In the genomic region with DNA sequence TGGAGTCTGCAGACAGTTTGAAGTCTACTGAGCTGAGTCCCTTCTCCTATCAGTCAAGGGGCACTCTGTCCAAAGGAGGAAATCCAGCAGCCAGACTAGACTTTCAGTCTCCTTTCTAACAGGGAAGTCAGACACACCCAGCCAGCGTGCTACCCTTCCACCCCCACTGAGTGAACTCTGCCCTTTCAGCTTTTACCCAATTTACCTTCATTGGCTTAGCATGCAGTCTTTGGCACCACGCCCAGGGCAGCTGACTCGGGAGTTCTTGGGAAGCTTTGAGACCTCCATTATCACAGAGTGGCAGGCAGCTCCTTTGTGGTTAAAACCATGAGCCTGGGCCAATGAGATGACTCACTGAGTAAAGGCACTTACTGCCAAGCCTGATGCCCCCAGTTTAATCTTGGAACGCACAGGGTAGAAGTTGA, we compare ENCODE assay signal across 8 mouse cellular contexts.
DNase-seq lines count a peak whose midpoint lies in the region; ATAC-seq lines count a peak whose summit lies in the region.

No protein-coding gene starts in this region.

- H3K27me3 ChIP-seq in embryonic facial prominence, embryonic 10.5 days (replicated peaks; ENCODE audit: low read depth, poor library complexity, severe bottlenecking): no peaks in the 10 kb centered on the region
- H3K27me3 ChIP-seq in heart, embryonic 16.5 days (ENCODE audit: control insufficient read depth, insufficient read depth, low read length): no peaks in the 10 kb centered on the region
- H3K27me3 ChIP-seq in stomach, embryonic 15.5 days (replicated peaks): no peaks in the 10 kb centered on the region

- no peaks in the 10 kb centered on the region for H3K36me3 ChIP-seq in embryonic facial prominence, embryonic 10.5 days (replicated peaks)
- H3K36me3 ChIP-seq in heart, embryonic 16.5 days (ENCODE audit: control insufficient read depth, insufficient read depth): no peaks in the 10 kb centered on the region
- H3K36me3 ChIP-seq in stomach, embryonic 15.5 days: no peaks in the 10 kb centered on the region

- peak overlapping the region; percentile 48 for H3K27ac ChIP-seq in embryonic facial prominence, embryonic 10.5 days (replicated peaks)
- peak overlapping the region; percentile 72 for H3K27ac ChIP-seq in heart, embryonic 16.5 days (ENCODE audit: low read length)
- H3K27ac ChIP-seq in stomach, embryonic 15.5 days: peak overlapping the region; percentile 82

- H3K4me1 ChIP-seq in embryonic facial prominence, embryonic 10.5 days: peaks cover 12% of the 10 kb centered on the region
- peaks cover 13% of the 10 kb centered on the region for H3K4me1 ChIP-seq in heart, embryonic 16.5 days (ENCODE audit: control insufficient read depth, insufficient read depth, low read length)
- H3K4me1 ChIP-seq in stomach, embryonic 15.5 days: peaks cover 12% of the 10 kb centered on the region; the same call in 1 of the 2 replicates

- no peak overlapping the region for H3K9ac ChIP-seq in heart, embryonic 16.5 days (ENCODE audit: low read length)
- H3K9ac ChIP-seq in stomach, embryonic 15.5 days: no peak overlapping the region

- H3K9me3 ChIP-seq in embryonic facial prominence, embryonic 10.5 days: no peaks in the 10 kb centered on the region
- no peaks in the 10 kb centered on the region for H3K9me3 ChIP-seq in heart, embryonic 16.5 days (replicated peaks; ENCODE audit: control insufficient read depth, low read length)
- H3K9me3 ChIP-seq in stomach, embryonic 15.5 days: no peaks in the 10 kb centered on the region

- no peak overlapping the region for H3K4me3 ChIP-seq in embryonic facial prominence, embryonic 10.5 days
- H3K4me3 ChIP-seq in heart, embryonic 16.5 days (ENCODE audit: low read length): no peak overlapping the region
- H3K4me3 ChIP-seq in stomach, embryonic 15.5 days (replicated peaks): no peak overlapping the region

- no peak overlapping the region for H3K4me2 ChIP-seq in heart, embryonic 16.5 days (ENCODE audit: low read depth, low read length)
- H3K4me2 ChIP-seq in stomach, embryonic 15.5 days: no peak overlapping the region

- DNase-seq in embryo, embryonic 11.5 days (ENCODE audit: low read depth, low spot score): peak; percentile 38
- DNase-seq in embryo, embryonic 10.5 days (ENCODE audit: low spot score): no peak
- peak; percentile 94 for DNase-seq in NIH3T3 (ENCODE audit: low read depth)
- no peak for DNase-seq in embryonic facial prominence, embryonic 10.5 days (ENCODE audit: low spot score)
- DNase-seq in layer of hippocampus, adult 9-10 months (ENCODE audit: low spot score): peak; percentile 48
- DNase-seq in lung, postnatal 25 days (ENCODE audit: low spot score): peak; percentile 85

- WGBS in embryonic facial prominence, embryonic 10.5 days: 66% methylated on average over 4 of the region's 4 CpGs
- 21% methylated on average over 4 of the region's 4 CpGs for WGBS in heart, embryonic 16.5 days
- WGBS in stomach, embryonic 15.5 days: 23% methylated on average over 4 of the region's 4 CpGs

- peak; percentile 69 for ATAC-seq in heart, embryonic 16.5 days (replicated peaks; ENCODE audit: extremely low read depth, insufficient read depth, low FRiP score)
- peak; percentile 96 for ATAC-seq in stomach, embryonic 15.5 days (ENCODE audit: insufficient read depth, low FRiP score, low read depth)

Comparison
In these comparisons a context has a peak if more than half of its experiments do, and no peak if none do; other contexts are left out.
1. DNase-seq: peak in embryo, embryonic 11.5 days (single experiment), NIH3T3 (single experiment), layer of hippocampus, adult 9-10 months (single experiment) and lung, postnatal 25 days (single experiment); none in embryo, embryonic 10.5 days (single experiment) and embryonic facial prominence, embryonic 10.5 days (single experiment).
2. Peak in every context shown above with its lines, with median percentiles within 50 percentile points of each other: H3K27ac ChIP-seq.